Mouse (Mus musculus) embryonic stem cell, embryonic (primary cell): ENCODE results near the gene Cxcr2.

Experiments
- CTCF ChIA-PET, 4 experiments: fragments of 300-600 bp in 2 of 4; fragments of 350-600 bp in 2 of 4; sonication (Branson Sonifier 250); formaldehyde crosslinking; loops; one replicate each; lab custom pipeline; 2022; ENCODE audit warnings: inconsistent platforms in 2 of 4; lab: Charles Lee
- POLR2A ChIA-PET, 4 experiments: fragments of 300-600 bp in 2 of 4; fragments of 350-600 bp in 2 of 4; sonication (Branson Sonifier 250); formaldehyde crosslinking; loops; one replicate each; lab custom pipeline; 2022; ENCODE audit warnings: antibody characterized with exemption in 4 of 4, inconsistent platforms in 1 of 4; lab: Charles Lee

Gene Cxcr2

GRCm38 (mm10) chr1:74153461-74154184, at the start of gene Cxcr2:
Gene Cxcr2 (plus strand): TSS chr1:74153989.
- POLR2A ChIA-PET = no interaction called here
- CTCF ChIA-PET = interaction anchor here in 3 of 4 experiments (0.8 to 1.9 kb wide), 3 partner anchors 14 kb away, joined by 3 to 5 read pairs (median 3); no protein-coding TSS in a partner anchor

GRCm38 (mm10) chr1:74105660-74106059, 48.1 kb upstream of the Cxcr2 start:
- CTCF ChIA-PET = no interaction called here
- POLR2A ChIA-PET = interaction anchor here in 3 of 4 experiments (1.1 to 12.1 kb wide), 4 partner anchors 10 to 14 kb away, joined by 3 to 185 read pairs (median 4); no protein-coding TSS in a partner anchor

- POLR2A ChIA-PET = interaction anchor here in 3 of 4 experiments (1.1 to 12.1 kb wide), 5 partner anchors 9 to 14 kb away, joined by 3 to 185 read pairs (median 4); no protein-coding TSS in a partner anchor
- CTCF ChIA-PET = interaction anchor here in 1 of 4 experiments (1.1 kb wide), 1 partner anchor 9 kb away, joined by 3 read pairs; no protein-coding TSS in a partner anchor
Measured at GRCm38 (mm10) chr1:74106214-74106613, 47.6 kb upstream of the Cxcr2 start.

GRCm38 (mm10) chr1:74107931-74108618, 45.7 kb upstream of the Cxcr2 start:
- POLR2A ChIA-PET = interaction anchor here in 2 of 4 experiments (0.6 to 12.1 kb wide), 6 partner anchors 11 to 290 kb away, joined by 3 to 185 read pairs (median 4); partner anchors contain the start of genes Aamp (in 1 of the 2) and Pnkd (in 1 of the 2)
- CTCF ChIA-PET = interaction anchor here in 2 of 4 experiments (0.6 to 1.1 kb wide), 3 partner anchors 206 to 593 kb away, joined by 3 to 7 read pairs (median 4); no protein-coding TSS in a partner anchor

GRCm38 (mm10) chr1:74109670-74110069, 44.1 kb upstream of the Cxcr2 start:
- ChIA-PET POLR2A (interaction anchor here in 3 of 4 experiments (0.6 to 12.1 kb wide), 7 partner anchors 11 to 309 kb away, joined by 3 to 185 read pairs (median 4); partner anchors contain the start of genes Aamp (in 1 of the 3) and Pnkd (in 1 of the 3)), CTCF (interaction anchor here in 2 of 4 experiments (0.7 to 1.5 kb wide), 2 partner anchors 20 to 288 kb away, joined by 4 to 5 read pairs; no protein-coding TSS in a partner anchor)

- POLR2A ChIA-PET = interaction anchor here in 3 of 4 experiments (0.5 to 12.1 kb wide), 48 partner anchors 9 to 1903 kb away, joined by 3 to 185 read pairs (median 4); partner anchors contain the start of genes Rufy4 (in 2 of the 3), Aamp (in 1 of the 3), Pnkd (in 1 of the 3) and Tns1 (in 1 of the 3)
- CTCF ChIA-PET = interaction anchor here (0.5 to 1.9 kb wide), 26 partner anchors 11 to 1913 kb away, joined by 3 to 12 read pairs (median 4); partner anchors contain the start of genes Rufy4 (in 2 of the 4) and Catip (in 1 of the 4)
Measured at GRCm38 (mm10) chr1:74110932-74111695, 42.7 kb upstream of the Cxcr2 start.

GRCm38 (mm10) chr1:74111696-74112030, 42.1 kb upstream of the Cxcr2 start:
- ChIA-PET POLR2A (interaction anchor here in 3 of 4 experiments (0.7 to 12.1 kb wide), 38 partner anchors 9 to 1904 kb away, joined by 3 to 185 read pairs (median 4); partner anchors contain the start of genes Rufy4 (in 2 of the 3), Aamp (in 1 of the 3), Pnkd (in 1 of the 3) and Tns1 (in 1 of the 3)), CTCF (interaction anchor here (0.7 to 1.9 kb wide), 19 partner anchors 11 to 1913 kb away, joined by 3 to 12 read pairs (median 3); partner anchors contain the start of gene Rufy4 (in 2 of the 4))

GRCm38 (mm10) chr1:74113071-74113470, 40.7 kb upstream of the Cxcr2 start:
- POLR2A ChIA-PET = interaction anchor here in 2 of 4 experiments (0.7 to 12.1 kb wide), 15 partner anchors 8 to 1366 kb away, joined by 3 to 185 read pairs (median 4); partner anchors contain the start of genes Chpf (in 1 of the 2), Tmem198 (in 1 of the 2) and Tns1 (in 1 of the 2)
- CTCF ChIA-PET = interaction anchor here in 3 of 4 experiments (0.6 to 1.5 kb wide), 6 partner anchors 9 to 146 kb away, joined by 3 to 7 read pairs (median 4); no protein-coding TSS in a partner anchor

- CTCF ChIA-PET = interaction anchor here in 3 of 4 experiments (0.5 to 1.1 kb wide), 5 partner anchors 20 to 215 kb away, joined by 3 to 8 read pairs (median 4); no protein-coding TSS in a partner anchor
- POLR2A ChIA-PET = interaction anchor here in 2 of 4 experiments (1.0 to 1.9 kb wide), 5 partner anchors 16 to 76 kb away, joined by 3 to 6 read pairs (median 4); no protein-coding TSS in a partner anchor
Measured at GRCm38 (mm10) chr1:74117876-74118275, 35.9 kb upstream of the Cxcr2 start.

GRCm38 (mm10) chr1:74119115-74119514, 34.7 kb upstream of the Cxcr2 start:
- ChIA-PET POLR2A (interaction anchor here in 1 of 4 experiments (1.9 kb wide), 1 partner anchor 36 kb away, joined by 6 read pairs; no protein-coding TSS in a partner anchor), CTCF (interaction anchor here in 1 of 4 experiments (1.1 kb wide), 1 partner anchor 20 kb away, joined by 4 read pairs; no protein-coding TSS in a partner anchor)

- POLR2A ChIA-PET = interaction anchor here in 2 of 4 experiments (1.3 to 3.9 kb wide), 2 partner anchors 9 to 11 kb away, joined by 10 to 16 read pairs; no protein-coding TSS in a partner anchor
- CTCF ChIA-PET = no interaction called here
Measured at GRCm38 (mm10) chr1:74121138-74121537, 32.7 kb upstream of the Cxcr2 start.

GRCm38 (mm10) chr1:74121821-74122576, 31.8 kb upstream of the Cxcr2 start:
- ChIA-PET POLR2A (interaction anchor here in 2 of 4 experiments (0.6 to 3.9 kb wide), 5 partner anchors 9 to 24 kb away, joined by 3 to 16 read pairs (median 7); no protein-coding TSS in a partner anchor), CTCF (interaction anchor here in 2 of 4 experiments (0.5 to 1.9 kb wide), 4 partner anchors 9 to 121 kb away, joined by 3 to 5 read pairs (median 4); no protein-coding TSS in a partner anchor)

GRCm38 (mm10) chr1:74123215-74123614, 30.6 kb upstream of the Cxcr2 start:
- ChIA-PET POLR2A (interaction anchor here in 2 of 4 experiments (0.7 to 3.9 kb wide), 5 partner anchors 10 to 28 kb away, joined by 3 to 16 read pairs (median 5); no protein-coding TSS in a partner anchor), CTCF (interaction anchor here in 2 of 4 experiments (0.7 to 1.9 kb wide), 2 partner anchors 12 to 16 kb away, joined by 3 to 5 read pairs; no protein-coding TSS in a partner anchor)

GRCm38 (mm10) chr1:74124021-74124981, 29.5 kb upstream of the Cxcr2 start, which contains the start of gene Tns1:
Gene Tns1 (minus strand): TSS chr1:74124449.
- CTCF ChIA-PET = interaction anchor here in 3 of 4 experiments (0.6 to 2.2 kb wide), 11 partner anchors 11 to 290 kb away, joined by 3 to 19 read pairs (median 6); no protein-coding TSS in a partner anchor

More at GRCm38 (mm10) chr1:74124021-74124981, 29.5 kb upstream of the Cxcr2 start, which contains the start of gene Tns1:
- POLR2A ChIA-PET = interaction anchor here in 2 of 4 experiments (0.6 to 2.5 kb wide), 9 partner anchors 11 to 290 kb away, joined by 3 to 11 read pairs (median 3); no protein-coding TSS in a partner anchor
